Mouse (Mus musculus) layer of hippocampus, adult 2 months (tissue): ENCODE results near the gene Slamf8. TPM values are rescaled to one million over a fixed set of nuclear protein-coding genes. Genes with fewer than 3 reads are reported as not detected.

ENCODE experiments used
- DNase-seq, 2 experiments: peaks; one replicate each; pipeline ENCODE4 v3.0.0; 2022; ENCODE audit warnings: low spot score in 2 of 2
- H3K27ac ChIP-seq: fragments of 200-600 bp; 2 replicates; pipeline ENCODE4 v1.8.1; 2022
- H3K4me3 ChIP-seq: fragments of 200-600 bp; 2 replicates; pipeline ENCODE4 v1.8.1; 2022; ENCODE audit warnings: mild to moderate bottlenecking
- CTCF ChIP-seq: fragments of 200-600 bp; conservative IDR thresholded peaks from 2 replicates; pipeline ENCODE4 v1.8.1; 2022; ENCODE audit warnings: antibody characterized with exemption, mild to moderate bottlenecking, moderate library complexity
- long read RNA-seq, 2 experiments: library from polyadenylated mRNA; stranded (forward); transcript quantifications; one replicate each; pipeline ENCODE4 v2.0.0; 2021; ENCODE audit warnings: borderline mapping rate in 2 of 2
- total RNA-seq, 2 experiments: library from RNA; stranded (reverse); gene quantifications; 2 replicates each; pipeline ENCODE4 v1.2.3; 2021

Slamf8 gene
- not detected for total RNA-seq
- long read RNA-seq, experiment 1: 0 reads
- long read RNA-seq, experiment 2: 0 reads

GRCm38 (mm10) chr1:172590385-172590784, at the start of gene Slamf8:
Gene Slamf8 (minus strand): TSS chr1:172590568.
- DNase-seq: no peak

GRCm38 (mm10) chr1:172638781-172639180, 48.4 kb upstream of the Slamf8 start:
- no peak overlapping the region for H3K4me3 ChIP-seq
- no peak overlapping the region for H3K27ac ChIP-seq
- no peak for DNase-seq
- no peak for TF ChIP-seq CTCF

More at GRCm38 (mm10) chr1:172590385-172590784, at the start of gene Slamf8:
- TF ChIP-seq CTCF: no peak
- Histone ChIP-seq H3K4me3 (no peak within 1 kb of the TSS), H3K27ac (no peak within 1 kb of the TSS)

- H3K4me3 ChIP-seq: no peak overlapping the region
- TF ChIP-seq CTCF: peak; percentile 53
- DNase-seq: no peak
- H3K27ac ChIP-seq: no peak overlapping the region
Measured at GRCm38 (mm10) chr1:172637801-172638200, 47.4 kb upstream of the Slamf8 start.

GRCm38 (mm10) chr1:172636266-172636665, 45.9 kb upstream of the Slamf8 start:
- no peak for TF ChIP-seq CTCF

DNA sequence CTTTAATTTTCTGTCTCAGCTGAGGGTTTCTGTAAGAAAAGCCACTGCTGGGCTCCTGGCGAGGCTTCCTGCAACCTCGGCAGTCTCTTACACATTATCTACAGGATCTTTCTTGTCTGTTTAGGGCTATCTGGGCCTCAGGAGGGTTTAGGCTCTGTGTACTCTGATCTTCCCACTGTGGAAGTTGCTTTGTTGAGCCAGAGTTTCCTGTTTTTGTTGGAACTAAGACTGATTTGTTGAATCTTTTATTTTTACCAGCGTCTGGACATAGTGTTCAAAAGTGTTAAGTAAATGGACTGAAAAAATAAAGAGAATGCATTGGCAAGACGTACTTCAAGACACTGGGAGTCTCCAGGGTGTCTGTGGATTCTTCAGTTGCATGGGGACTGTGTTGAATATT, 44.9 kb upstream of the Slamf8 start:
- H3K4me3 ChIP-seq: no peak overlapping the region
- peak overlapping the region; percentile 43; the same call in 1 of the 2 replicates for H3K27ac ChIP-seq
- TF ChIP-seq CTCF: no peak
- no peak for DNase-seq

More at GRCm38 (mm10) chr1:172636266-172636665, 45.9 kb upstream of the Slamf8 start:
- H3K4me3 ChIP-seq: no peak overlapping the region
- no peak overlapping the region for H3K27ac ChIP-seq
- no peak for DNase-seq

GRCm38 (mm10) chr1:172634136-172634535, 43.8 kb upstream of the Slamf8 start:
- no peak for DNase-seq
- H3K27ac ChIP-seq: no peak overlapping the region
- no peak for TF ChIP-seq CTCF
- H3K4me3 ChIP-seq: no peak overlapping the region

GRCm38 (mm10) chr1:172632451-172633326, 42.3 kb upstream of the Slamf8 start, which contains the start of gene Dusp23:
Gene Dusp23 (minus strand): TSS chr1:172632962.
- peak; percentile 99 for TF ChIP-seq CTCF
- peak within 1 kb of the TSS; percentile 95 for H3K27ac ChIP-seq
- peak within 1 kb of the TSS; percentile 71 for H3K4me3 ChIP-seq
- DNase-seq: peak; percentile 95 to 96

DNA sequence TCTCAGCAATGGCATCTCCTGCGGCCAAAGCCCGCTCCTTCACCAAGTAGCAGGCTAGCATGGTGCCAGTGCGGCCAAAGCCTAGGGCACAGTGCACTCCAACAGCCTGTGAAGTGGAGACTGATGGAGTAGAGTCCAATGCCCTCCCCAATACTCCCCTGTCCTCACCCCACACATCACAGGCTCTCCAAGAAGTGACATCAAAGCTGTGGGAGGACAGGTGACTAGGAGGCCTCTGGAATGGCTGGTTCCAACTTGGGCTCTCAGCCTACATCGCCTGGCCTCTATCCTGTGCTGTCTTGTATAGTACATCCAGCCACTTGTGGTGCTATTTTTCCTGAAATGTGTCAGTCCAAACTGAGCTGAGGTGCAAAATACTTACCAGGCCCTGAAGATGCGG, 41.4 kb upstream of the Slamf8 start:
- no peak overlapping the region for H3K4me3 ChIP-seq
- DNase-seq: no peak
- H3K27ac ChIP-seq: no peak overlapping the region
- no peak for TF ChIP-seq CTCF

DNA sequence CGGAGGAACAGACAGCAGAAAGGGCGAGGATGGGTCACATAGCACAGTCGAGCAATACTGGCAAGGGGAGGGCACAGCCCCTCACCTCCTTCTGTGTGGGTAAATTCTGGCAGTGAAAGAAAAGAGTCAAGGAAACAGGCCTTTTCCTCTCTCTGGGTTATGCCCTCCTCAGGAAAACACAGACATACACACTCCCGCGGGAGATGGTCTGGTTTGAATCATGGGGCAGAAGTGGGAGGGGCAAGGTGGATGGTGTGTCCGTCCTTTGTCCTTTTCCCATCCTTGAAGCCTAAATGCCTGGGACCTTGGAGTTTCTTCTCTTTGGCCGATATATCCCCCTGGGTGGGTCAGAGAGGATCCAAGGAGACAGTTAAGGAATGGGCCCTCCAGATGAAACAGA, 39.5 kb upstream of the Slamf8 start:
- no peak overlapping the region for H3K27ac ChIP-seq
- no peak overlapping the region for H3K4me3 ChIP-seq
- no peak for TF ChIP-seq CTCF
- no peak for DNase-seq

- no peak overlapping the region for H3K4me3 ChIP-seq
- no peak for DNase-seq
- H3K27ac ChIP-seq: no peak overlapping the region
- no peak for TF ChIP-seq CTCF
Measured at GRCm38 (mm10) chr1:172626306-172626705, 35.9 kb upstream of the Slamf8 start.

DNA sequence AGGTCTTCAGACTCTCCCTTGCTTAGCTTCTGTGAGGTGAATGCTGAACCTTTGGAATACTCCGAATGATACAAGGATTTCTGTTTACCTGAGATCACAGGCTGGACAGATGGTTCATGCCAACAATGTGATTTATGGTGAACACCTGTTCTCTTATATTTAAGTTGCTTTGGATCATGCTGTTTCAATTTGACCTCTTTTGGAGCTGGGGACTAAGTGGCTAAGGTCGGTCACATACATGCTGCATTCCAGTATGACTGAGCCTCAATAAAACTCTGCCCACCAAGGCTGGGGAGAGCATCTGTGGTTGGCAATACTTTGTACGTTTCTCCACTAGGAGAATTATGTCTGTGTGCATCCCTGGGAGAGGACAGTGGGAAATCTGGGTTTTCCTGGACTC, 33.7 kb upstream of the Slamf8 start:
- no peak overlapping the region for H3K4me3 ChIP-seq
- no peak for TF ChIP-seq CTCF
- H3K27ac ChIP-seq: no peak overlapping the region
- DNase-seq: no peak

GRCm38 (mm10) chr1:172623599-172623998, 33.2 kb upstream of the Slamf8 start:
- Histone ChIP-seq H3K27ac (no peak overlapping the region), H3K4me3 (no peak overlapping the region)
- no peak for DNase-seq
- no peak for TF ChIP-seq CTCF

GRCm38 (mm10) chr1:172619235-172619634, 28.9 kb upstream of the Slamf8 start:
- H3K4me3 ChIP-seq: no peak overlapping the region
- peak; percentile 84 for TF ChIP-seq CTCF
- DNase-seq: peak in 1 of 2 experiments; percentile 72
- no peak overlapping the region for H3K27ac ChIP-seq

- DNase-seq: no peak
- H3K4me3 ChIP-seq: no peak overlapping the region
- no peak for TF ChIP-seq CTCF
Measured at GRCm38 (mm10) chr1:172618141-172618540, 27.8 kb upstream of the Slamf8 start.

More at GRCm38 (mm10) chr1:172618141-172618540, 27.8 kb upstream of the Slamf8 start:
- H3K27ac ChIP-seq: no peak overlapping the region
